Mouse (Mus musculus) ovary, postnatal 14 days (tissue): ENCODE results near the gene Ttc34.

Source experiments
- DNase-seq: peaks from one replicate; pipeline ENCODE4 v3.0.0; 2022; ENCODE audit warnings: low spot score

The Ttc34 gene

DNA sequence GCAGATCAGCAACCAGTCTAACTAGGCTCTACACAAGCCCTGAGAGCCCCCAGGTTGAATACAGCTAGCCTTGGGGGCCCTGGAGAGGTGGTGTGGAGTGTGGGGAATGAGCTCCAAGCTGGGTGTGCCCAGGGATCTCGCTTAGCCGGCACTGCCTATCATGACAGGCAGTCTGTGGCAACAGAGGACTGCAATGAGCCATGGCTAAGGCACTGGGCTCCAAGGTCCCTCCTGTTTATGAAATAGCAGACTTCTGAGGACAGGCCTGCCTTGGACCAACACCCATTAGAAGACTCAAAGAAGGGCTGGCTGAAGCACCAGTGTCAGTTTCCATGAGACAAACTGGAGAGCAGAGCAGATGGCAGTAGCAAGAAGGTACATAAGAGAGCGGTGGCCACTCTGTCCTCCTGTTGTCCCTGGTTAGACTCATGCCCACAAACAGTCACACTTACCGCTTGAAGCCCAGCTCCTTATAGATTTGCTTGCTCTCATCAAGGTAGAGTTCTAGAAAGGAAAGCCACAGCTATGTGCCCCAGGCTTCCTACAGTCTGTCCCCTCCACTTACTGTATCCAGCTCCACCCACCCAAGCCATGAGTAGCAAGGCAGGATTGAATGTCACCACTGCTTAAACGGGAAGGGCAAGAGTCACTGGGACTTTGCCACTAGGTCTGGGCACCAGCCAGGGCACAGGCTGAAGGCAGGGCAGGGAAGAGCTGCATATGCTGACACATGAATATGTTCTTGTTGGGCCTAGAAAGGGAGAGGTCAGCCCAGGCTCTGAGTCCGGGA, 60.6 kb downstream of the Ttc34 start:
- no peak for DNase-seq

DNA sequence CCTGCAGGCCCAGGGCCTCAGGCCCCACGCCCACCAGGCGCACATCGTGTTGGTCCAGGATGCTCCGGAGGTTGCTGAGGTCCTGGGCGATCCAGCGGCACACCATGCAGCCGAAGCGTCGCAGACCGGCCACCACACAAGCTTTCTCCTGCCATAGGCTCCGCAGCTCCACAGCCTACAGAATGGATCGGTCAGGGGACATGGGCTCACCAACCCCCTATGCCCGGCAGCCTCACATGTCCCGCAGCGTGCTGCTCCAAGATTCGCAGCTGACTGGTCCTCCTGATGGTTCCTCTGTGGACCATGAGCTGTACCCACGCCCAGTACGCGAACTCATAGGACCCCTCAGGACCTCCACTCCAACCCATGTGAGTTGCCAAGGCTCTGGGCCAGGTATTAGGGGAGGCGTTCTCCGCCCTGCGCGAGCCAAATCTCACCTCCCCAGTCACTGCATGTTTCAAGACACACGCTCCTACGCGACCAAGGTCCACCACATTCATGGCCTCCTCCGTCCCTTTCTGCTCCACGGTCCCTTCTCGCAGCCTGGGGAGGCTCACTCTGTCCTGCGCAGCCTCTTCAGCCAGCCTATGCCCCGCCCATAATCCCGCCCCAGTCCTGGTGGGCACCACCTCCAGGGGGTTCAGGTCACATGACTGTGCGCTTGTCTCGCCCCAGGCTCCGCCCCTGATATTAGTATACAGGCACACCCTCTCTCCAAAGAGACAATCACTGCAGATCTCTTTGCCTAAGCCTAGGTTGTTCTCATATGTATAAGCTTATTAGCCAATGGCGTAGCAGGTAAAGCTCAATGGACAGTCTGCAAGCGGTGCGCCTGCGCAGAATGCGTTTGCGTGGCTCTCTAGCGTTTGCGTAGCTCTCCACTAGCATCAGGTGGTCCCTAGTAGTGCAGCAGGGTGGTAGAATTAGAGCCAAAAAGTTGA, 61.5 kb downstream of the Ttc34 start, which contains the start of gene Fam213b:
Fam213b (minus strand) TSS at position 630 of the 941 bp plus-strand sequence.
- DNase-seq = peak; percentile 43

DNA sequence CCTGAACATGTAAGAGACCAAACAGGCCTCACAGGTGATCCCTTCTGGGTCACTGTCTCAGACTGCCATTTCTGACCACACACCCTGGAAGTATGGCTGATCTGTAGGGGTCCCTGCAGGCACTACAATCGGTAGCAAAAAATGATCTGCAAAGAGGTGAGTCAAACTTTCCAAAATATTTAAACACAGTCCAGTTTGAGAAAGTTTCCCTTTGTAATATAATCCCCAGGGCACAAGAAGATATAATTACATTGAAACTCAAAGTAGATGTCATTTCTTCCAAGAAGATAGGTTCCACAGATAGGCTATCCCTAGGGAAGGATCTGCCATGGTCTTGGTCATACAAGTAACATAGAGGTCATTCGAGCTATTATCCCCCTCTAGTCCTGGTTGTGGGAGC, 65.1 kb downstream of the Ttc34 start:
- DNase-seq = no peak

DNA sequence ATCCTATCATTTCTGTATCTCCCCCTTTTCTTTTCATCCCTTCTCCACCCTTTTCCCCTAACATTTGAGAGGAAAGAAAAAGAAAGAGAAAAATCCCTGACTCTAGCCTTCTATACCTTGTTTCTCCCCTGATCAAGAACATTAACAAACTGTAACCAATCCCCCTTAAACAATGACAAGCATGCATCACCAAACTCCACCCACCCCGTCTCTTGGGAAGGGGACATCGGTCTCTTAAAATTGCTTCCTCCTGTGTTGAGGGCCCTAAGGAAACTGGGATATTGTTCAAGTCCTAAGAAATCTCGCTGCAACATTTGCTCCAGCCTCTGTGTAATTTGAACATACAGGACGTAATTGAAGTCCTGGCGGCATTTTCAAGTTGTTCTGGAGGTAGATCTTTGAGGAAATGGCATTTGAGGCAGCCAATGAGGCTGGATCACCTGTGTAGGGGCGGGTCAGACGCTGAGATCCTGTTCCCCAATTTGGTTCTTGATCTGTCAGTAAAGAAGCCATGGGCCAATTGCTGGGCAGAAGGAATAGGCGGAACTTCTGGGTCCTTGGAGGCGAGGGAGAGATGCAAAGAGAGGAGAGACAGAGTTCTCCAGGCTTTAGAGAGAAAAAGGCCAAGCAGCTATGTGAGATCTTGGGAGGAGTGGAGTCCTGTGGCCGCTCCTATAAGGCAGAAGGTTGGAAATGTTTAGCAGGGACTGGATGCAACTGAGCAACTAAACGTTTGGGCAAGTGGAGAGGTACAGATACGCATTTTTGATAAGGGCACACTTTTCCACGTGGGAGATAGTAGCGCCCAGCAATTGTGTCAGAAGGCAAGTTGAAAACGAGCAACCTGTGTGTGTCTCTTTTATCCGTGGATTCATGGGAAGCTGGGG, 67.2 kb downstream of the Ttc34 start:
- DNase-seq = peak; percentile 66

DNA sequence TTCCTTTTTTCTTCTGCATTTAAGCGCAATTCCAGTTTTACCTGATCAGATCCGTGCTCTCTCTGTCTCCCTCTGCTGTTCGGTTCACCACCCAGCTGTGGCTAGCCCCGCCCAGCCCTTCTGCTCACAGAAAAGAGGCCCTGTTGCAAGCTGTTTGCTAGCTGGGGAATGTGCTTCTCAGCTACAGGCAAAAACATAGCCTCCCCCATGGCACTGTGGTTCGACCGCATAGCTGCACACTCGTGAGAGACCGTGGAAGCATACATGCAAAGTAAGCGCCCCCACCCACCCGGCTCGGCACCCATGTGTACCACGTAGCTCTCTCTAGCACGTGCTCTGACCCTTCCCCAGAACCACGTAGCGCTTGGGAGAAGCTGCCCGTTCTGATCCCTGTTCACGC, 70.6 kb downstream of the Ttc34 start:
- DNase-seq = peak; percentile 49

DNA sequence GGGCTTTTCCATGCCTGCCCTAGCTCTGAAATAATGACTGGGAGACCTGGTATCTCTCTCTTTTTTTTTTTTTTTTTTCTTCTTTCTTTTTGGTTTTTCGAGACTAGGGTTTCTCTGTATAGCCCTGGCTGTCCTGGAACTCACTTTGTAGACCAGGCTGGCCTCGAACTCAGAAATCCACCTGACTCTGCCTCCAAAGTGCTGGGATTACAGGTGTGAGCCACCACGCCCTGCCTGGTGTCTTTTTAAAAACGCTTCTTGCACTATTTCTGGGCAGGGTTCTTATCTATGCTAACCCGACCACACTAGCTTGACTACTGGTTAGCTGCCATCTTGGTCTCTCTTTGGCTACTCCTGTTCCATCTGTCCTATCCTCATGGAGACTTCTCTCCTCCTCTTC, 71.2 kb downstream of the Ttc34 start:
- no peak for DNase-seq

DNA sequence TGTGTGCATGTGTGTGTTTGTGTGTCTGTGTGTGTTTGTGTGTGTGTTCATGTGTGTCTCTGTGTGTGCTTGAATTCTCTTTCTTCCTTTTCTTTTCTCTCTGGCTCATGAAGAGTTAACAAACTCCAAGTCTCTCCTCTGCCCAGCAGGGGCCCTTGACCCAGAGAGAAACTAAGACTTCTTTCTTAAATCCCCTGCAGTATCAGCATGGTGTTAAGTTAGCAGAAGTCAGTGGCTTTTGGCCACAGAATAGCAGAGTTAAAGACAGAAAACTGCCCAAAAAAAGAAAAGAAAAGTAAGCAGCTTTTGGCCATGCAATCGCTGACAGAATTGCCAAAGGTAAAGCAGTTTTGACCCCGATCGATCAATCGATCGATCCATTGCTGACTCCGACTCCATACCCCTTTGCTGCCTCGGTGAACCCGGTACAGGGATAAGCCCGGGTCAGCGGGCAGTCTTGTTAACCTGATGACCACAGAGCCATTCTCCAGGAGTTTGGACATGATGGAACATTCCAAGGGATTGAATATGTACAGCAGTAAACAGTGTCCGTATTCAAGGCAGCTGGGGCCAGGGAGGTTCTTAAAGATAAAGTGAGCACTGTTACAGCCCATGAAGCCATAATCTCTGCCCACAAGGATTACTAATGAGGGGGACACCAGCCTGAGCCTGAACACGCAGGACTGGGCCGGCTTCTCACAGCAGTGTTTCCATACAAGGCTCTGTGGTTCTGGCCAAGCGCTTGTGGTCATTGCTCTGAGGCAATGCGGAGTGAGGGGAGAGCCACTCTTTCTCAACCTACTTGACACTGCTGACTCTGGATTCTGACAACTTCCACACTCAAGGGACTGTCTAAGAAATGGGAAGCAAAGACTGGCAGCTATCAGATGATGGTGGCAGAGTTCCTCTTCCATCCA, 73.6 kb downstream of the Ttc34 start:
- DNase-seq = no peak

DNA sequence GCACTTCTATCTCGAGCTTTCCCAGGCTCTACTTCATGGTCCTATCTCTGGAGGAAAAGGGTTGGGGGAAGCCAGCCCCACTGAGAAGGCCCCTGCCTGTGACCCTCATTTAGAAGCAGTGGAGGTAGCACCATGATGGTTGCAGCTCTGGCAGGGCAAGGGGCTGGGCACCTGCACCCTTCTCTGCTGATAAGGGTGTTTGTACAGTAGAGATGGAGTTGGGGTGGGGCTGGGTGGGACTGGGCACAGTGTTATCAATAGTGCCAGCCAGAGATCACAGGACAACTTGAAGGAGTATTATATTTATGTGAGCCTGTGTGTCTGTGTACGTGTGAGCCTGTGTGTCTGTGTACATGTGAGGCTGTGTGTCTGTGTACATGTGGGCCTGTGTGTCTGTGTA, 74.4 kb downstream of the Ttc34 start:
- no peak for DNase-seq

DNA sequence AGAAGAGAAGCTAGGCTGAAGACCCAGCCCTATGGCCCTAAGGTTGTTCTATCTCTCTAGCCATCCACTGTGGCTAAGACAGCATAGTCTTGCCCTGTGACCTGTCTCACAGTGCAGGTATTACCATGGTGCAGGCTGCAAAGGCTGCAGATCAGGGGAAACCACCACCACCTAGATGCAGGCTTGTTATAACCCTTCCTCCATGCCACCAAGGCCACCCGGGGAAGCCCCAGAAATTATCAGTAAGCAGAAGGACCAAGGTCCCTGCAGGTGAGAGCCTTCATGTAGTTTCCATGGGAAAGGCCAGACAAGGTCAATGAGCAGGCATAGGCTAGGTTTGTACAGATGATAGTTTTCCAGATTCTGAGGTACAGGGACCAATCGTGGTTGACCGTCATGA, 76.6 kb downstream of the Ttc34 start:
- DNase-seq = no peak

DNA sequence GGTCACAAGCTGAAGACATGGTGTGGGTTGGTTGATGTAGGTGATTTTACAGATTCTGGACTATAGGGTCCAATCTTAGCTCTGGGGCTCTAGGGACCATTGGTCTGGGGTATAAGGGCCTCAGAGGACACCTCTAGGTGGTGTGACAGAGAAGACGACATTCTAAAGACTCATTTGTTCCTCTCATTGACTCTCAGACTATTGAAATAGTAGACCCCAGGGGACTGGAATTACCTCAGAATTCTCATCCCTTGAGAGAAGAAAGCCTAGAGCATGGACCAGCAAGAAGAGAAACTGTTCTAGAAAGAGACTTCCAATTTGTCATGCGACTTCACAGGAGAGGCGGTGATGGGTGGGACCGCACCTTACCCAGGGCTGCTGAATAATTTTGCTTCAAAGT, 77.0 kb downstream of the Ttc34 start:
- no peak for DNase-seq

DNA sequence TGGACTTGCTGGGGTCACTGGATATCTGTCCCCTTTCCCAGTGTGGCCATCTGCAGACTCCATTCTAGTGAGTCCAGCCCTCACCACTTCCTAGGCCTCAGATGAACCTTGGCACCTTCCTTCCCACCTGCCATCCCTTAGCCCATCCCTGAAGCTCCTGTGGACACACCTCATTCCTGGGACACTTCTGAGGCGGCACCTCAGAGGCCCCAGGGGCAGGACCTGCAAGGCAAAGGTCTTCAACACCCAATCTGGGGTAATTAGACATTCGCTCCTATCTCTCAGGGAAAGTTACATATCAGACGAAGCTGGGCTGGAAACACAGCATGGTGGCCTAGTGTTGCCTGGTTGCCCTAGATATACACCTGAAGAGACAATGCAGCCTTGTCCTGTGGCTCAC, 77.4 kb downstream of the Ttc34 start:
- DNase-seq = no peak

DNA sequence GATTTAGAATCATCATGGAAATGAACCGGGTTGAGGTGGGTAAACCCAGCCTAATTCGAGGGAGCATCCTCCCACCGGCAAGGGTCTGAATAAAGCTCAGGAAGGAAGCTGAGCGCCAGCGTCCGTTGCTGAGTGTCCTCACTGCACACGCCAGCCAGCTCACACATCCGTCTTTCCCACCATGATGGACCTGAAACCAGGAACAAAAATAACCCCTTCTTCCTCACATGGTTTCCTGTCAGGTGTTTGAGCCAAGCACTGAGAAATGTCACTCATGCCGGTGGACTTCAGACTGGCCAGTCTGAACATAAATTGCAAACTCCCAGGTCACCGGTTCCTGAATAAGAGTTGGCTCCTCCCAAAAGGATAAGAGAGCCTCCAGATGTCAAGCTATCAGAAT, 78.0 kb downstream of the Ttc34 start:
- DNase-seq = no peak

DNA sequence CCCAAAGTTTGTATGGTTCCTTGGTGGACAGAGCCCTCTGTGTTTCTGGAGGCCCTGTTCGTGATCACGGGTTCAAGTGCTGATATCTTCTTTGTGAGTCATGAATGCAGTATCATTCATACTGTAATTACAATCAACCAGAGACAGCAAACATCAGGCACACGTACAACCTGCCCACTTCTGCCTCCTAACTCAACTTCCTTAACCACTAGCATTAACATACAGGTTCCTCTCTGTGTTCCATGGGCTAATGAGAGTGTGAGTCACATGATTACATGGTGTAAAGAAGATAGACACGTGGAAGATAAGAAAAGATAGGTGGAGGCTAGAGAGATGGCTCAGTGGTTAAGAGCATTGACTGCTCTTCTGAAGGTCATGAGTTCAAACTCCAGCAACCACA, 79.4 kb downstream of the Ttc34 start:
- no peak for DNase-seq
